Mouse (Mus musculus) MEL (cell line): Measurements from ENCODE around the gene Copz2. TPM values are rescaled to one million over a fixed set of nuclear protein-coding genes. Genes with fewer than 3 reads are reported as not detected.
A peak's percentile ranks its signal among the peaks of the same experiment; 100 is the strongest.

Experiments used
- DNase-seq: peaks from one replicate; pipeline ENCODE4 v3.0.0; 2011; ENCODE audit warnings: low read depth, low spot score
- H3K27ac ChIP-seq: 2 replicates; pipeline ENCODE4 v1.5.1; 2012; ENCODE audit warnings: low read depth, mild to moderate bottlenecking, control low read depth, low read length, moderate library complexity; ENCODE audit not compliant: control insufficient read depth
- H3K27me3 ChIP-seq, 2 experiments: fragments of 150-350 bp in 1 of 2; sonication (generic) in 1 of 2; 2 replicates each; pipeline ENCODE4 v1.6.1; 2012; ENCODE audit warnings: low read length in 2 of 2, mild to moderate bottlenecking in 2 of 2, improper control_type of control experiment in 1 of 2, moderate library complexity in 1 of 2; ENCODE audit not compliant: insufficient read depth in 2 of 2, control insufficient read depth in 1 of 2
- H3K36me3 ChIP-seq, 2 experiments: 2 replicates each; pipeline ENCODE4 v1.6.1; 2012 to 2014; ENCODE audit warnings: low read length in 2 of 2, improper control_type of control experiment in 1 of 2, inconsistent platforms in 1 of 2, mild to moderate bottlenecking in 1 of 2; ENCODE audit not compliant: insufficient read depth in 2 of 2, control insufficient read depth in 1 of 2
- H3K4me1 ChIP-seq, 2 experiments: fragments of 150-350 bp in 1 of 2; sonication (generic) in 1 of 2; 2 replicates each; pipeline ENCODE4 v1.6.1; 2012; ENCODE audit warnings: low read length in 2 of 2, improper control_type of control experiment in 1 of 2, mild to moderate bottlenecking in 1 of 2; ENCODE audit not compliant: insufficient read depth in 2 of 2, control insufficient read depth in 1 of 2
- H3K4me3 ChIP-seq, 2 experiments: fragments of 150-350 bp in 1 of 2; sonication (generic) in 1 of 2; 2 replicates each; pipeline ENCODE4 v1.5.1; 2012; ENCODE audit warnings: low read depth in 2 of 2, low read length in 2 of 2, mild to moderate bottlenecking in 2 of 2, moderate library complexity in 2 of 2, control low read depth in 1 of 2, improper control_type of control experiment in 1 of 2; ENCODE audit not compliant: control insufficient read depth in 1 of 2, insufficient read depth in 1 of 2
- H3K79me2 ChIP-seq: 2 replicates; pipeline ENCODE4 v1.6.1; 2012; ENCODE audit warnings: mild to moderate bottlenecking, low read length, moderate library complexity; ENCODE audit not compliant: control insufficient read depth, poor library complexity, insufficient read depth
- H3K9ac ChIP-seq: 2 replicates; pipeline ENCODE4 v1.6.1; 2012; ENCODE audit warnings: low read depth, mild to moderate bottlenecking, control low read depth, low read length, moderate library complexity; ENCODE audit not compliant: control insufficient read depth, poor library complexity, severe bottlenecking
- H3K9me3 ChIP-seq: fragments of 150-350 bp; sonication (generic); replicated peaks from 2 replicates; pipeline ENCODE4 v1.6.1; 2012; ENCODE audit warnings: mild to moderate bottlenecking, low read length, improper control_type of control experiment, moderate library complexity; ENCODE audit not compliant: insufficient read depth
- BHLHE40 ChIP-seq: IDR thresholded peaks from 2 replicates; pipeline ENCODE4 v1.6.1; 2012; ENCODE audit warnings: low read depth, mild to moderate bottlenecking, inconsistent platforms, low read length, improper control_type of control experiment, borderline replicate concordance
- CHD1 ChIP-seq: IDR thresholded peaks from 2 replicates; pipeline ENCODE4 v1.6.1; 2012; ENCODE audit warnings: low read depth, mild to moderate bottlenecking, inconsistent platforms, low read length, improper control_type of control experiment
- CHD2 ChIP-seq: IDR thresholded peaks from 2 replicates; pipeline ENCODE4 v1.6.1; 2011; ENCODE audit warnings: low read length, improper control_type of control experiment
- CTCF ChIP-seq, 3 experiments: IDR thresholded peaks in 2 of 3; conservative IDR thresholded peaks in 1 of 3; 2 replicates each; pipeline ENCODE4 v1.5.1; 2011 to 2012; ENCODE audit warnings: low read length in 3 of 3, low read depth in 2 of 3, mild to moderate bottlenecking in 2 of 3, improper control_type of control experiment in 1 of 3, inconsistent platforms in 1 of 3, mixed read lengths in 1 of 3, moderate library complexity in 1 of 3; ENCODE audit not compliant: control insufficient read depth in 1 of 3, insufficient read depth in 1 of 3, poor library complexity in 1 of 3, severe bottlenecking in 1 of 3
- E2F4 ChIP-seq: IDR thresholded peaks from 2 replicates; pipeline ENCODE4 v1.6.1; 2011; ENCODE audit warnings: low read depth, low read length, improper control_type of control experiment, borderline replicate concordance
- ELF1 ChIP-seq: IDR thresholded peaks from 2 replicates; pipeline ENCODE4 v1.6.1; 2014; ENCODE audit warnings: low read depth, mild to moderate bottlenecking, inconsistent platforms, low read length, improper control_type of control experiment, moderate library complexity
- EP300 ChIP-seq, 2 experiments: IDR thresholded peaks; 2 replicates each; pipeline ENCODE4 v1.6.1; 2011; ENCODE audit warnings: improper control_type of control experiment in 2 of 2, low read length in 2 of 2, low read depth in 1 of 2, mild to moderate bottlenecking in 1 of 2
- ETS1 ChIP-seq: IDR thresholded peaks from 2 replicates; pipeline ENCODE4 v1.6.1; 2012; ENCODE audit warnings: low read depth, mild to moderate bottlenecking, inconsistent platforms, low read length, improper control_type of control experiment, moderate library complexity
- GABPA ChIP-seq: IDR thresholded peaks from 2 replicates; pipeline ENCODE4 v1.6.1; 2012; ENCODE audit warnings: low read depth, mild to moderate bottlenecking, inconsistent platforms, low read length, improper control_type of control experiment, moderate library complexity
- GATA1 ChIP-seq: IDR thresholded peaks from 2 replicates; pipeline ENCODE4 v1.6.1; 2011; ENCODE audit warnings: low read depth, low read length, improper control_type of control experiment
- HCFC1 ChIP-seq: IDR thresholded peaks from 2 replicates; pipeline ENCODE4 v1.6.1; 2012; ENCODE audit warnings: low read depth, mild to moderate bottlenecking, inconsistent platforms, low read length, improper control_type of control experiment, moderate library complexity
- JUND ChIP-seq: IDR thresholded peaks from 2 replicates; pipeline ENCODE4 v1.6.1; 2011; ENCODE audit warnings: low read depth, mild to moderate bottlenecking, improper control_type of control experiment, low read length
- KAT2A ChIP-seq: conservative IDR thresholded peaks from 2 replicates; pipeline ENCODE4 v1.6.1; 2012; ENCODE audit warnings: low read depth, low read length, improper control_type of control experiment, inconsistent platforms
- MAX ChIP-seq: IDR thresholded peaks from 2 replicates; pipeline ENCODE4 v1.6.1; 2011; ENCODE audit warnings: low read length, improper control_type of control experiment
- MAZ ChIP-seq: IDR thresholded peaks from 2 replicates; pipeline ENCODE4 v1.6.1; 2012; ENCODE audit warnings: low read depth, mild to moderate bottlenecking, inconsistent platforms, low read length, improper control_type of control experiment
- MEF2A ChIP-seq: IDR thresholded peaks from 2 replicates; pipeline ENCODE4 v1.6.1; 2014; ENCODE audit warnings: low read depth, mild to moderate bottlenecking, inconsistent platforms, low read length, improper control_type of control experiment; ENCODE audit not compliant: poor library complexity, insufficient replicate concordance, severe bottlenecking; ENCODE audit errors: extremely low read depth
- MXI1 ChIP-seq: IDR thresholded peaks from 2 replicates; pipeline ENCODE4 v1.6.1; 2011; ENCODE audit warnings: mild to moderate bottlenecking, low read depth, low read length, improper control_type of control experiment
- NELFE ChIP-seq: IDR thresholded peaks from 2 replicates; pipeline ENCODE4 v1.6.1; 2011; ENCODE audit warnings: low read depth, low read length, improper control_type of control experiment
- NRF1 ChIP-seq: IDR thresholded peaks from 2 replicates; pipeline ENCODE4 v1.6.1; 2014; ENCODE audit warnings: low read depth, mild to moderate bottlenecking, inconsistent platforms, low read length, improper control_type of control experiment, moderate library complexity; ENCODE audit not compliant: poor library complexity, insufficient read depth, severe bottlenecking
- POLR2A ChIP-seq, 2 experiments: IDR thresholded peaks; 2 replicates each; pipeline ENCODE4 v1.6.1; 2011 to 2012; ENCODE audit warnings: low read length in 2 of 2, mild to moderate bottlenecking in 2 of 2, control low read depth in 1 of 2, improper control_type of control experiment in 1 of 2, low read depth in 1 of 2, moderate library complexity in 1 of 2; ENCODE audit not compliant: control insufficient read depth in 1 of 2, insufficient read depth in 1 of 2, poor library complexity in 1 of 2
- POLR2AphosphoS5 ChIP-seq: IDR thresholded peaks from 2 replicates; pipeline ENCODE4 v1.6.1; 2012; ENCODE audit warnings: low read depth, borderline replicate concordance, mild to moderate bottlenecking, inconsistent platforms, low read length, moderate library complexity, mixed read lengths
- RCOR1 ChIP-seq: IDR thresholded peaks from 2 replicates; pipeline ENCODE4 v1.6.1; 2012; ENCODE audit warnings: low read depth, mild to moderate bottlenecking, inconsistent platforms, low read length, improper control_type of control experiment
- SIN3A ChIP-seq: IDR thresholded peaks from 2 replicates; pipeline ENCODE4 v1.6.1; 2012; ENCODE audit warnings: low read length, improper control_type of control experiment, inconsistent platforms
- SMC3 ChIP-seq: IDR thresholded peaks from 2 replicates; pipeline ENCODE4 v1.6.1; 2011; ENCODE audit warnings: low read depth, low read length, improper control_type of control experiment
- TBP ChIP-seq: IDR thresholded peaks from 2 replicates; pipeline ENCODE4 v1.8.0; 2011; ENCODE audit warnings: low read depth, low read length, improper control_type of control experiment
- TCF12 ChIP-seq: IDR thresholded peaks from 2 replicates; pipeline ENCODE4 v1.6.1; 2014; ENCODE audit warnings: low read depth, mild to moderate bottlenecking, inconsistent platforms, low read length, improper control_type of control experiment, moderate library complexity
- USF2 ChIP-seq, 2 experiments: IDR thresholded peaks; 2 replicates each; pipeline ENCODE4 v1.6.1; 2011 to 2012; ENCODE audit warnings: improper control_type of control experiment in 2 of 2, low read length in 2 of 2, borderline replicate concordance in 1 of 2, inconsistent platforms in 1 of 2, low read depth in 1 of 2, mild to moderate bottlenecking in 1 of 2; ENCODE audit not compliant: insufficient read depth in 1 of 2
- ZC3H11A ChIP-seq: IDR thresholded peaks from 2 replicates; pipeline ENCODE4 v1.6.1; 2012; ENCODE audit warnings: low read depth, mild to moderate bottlenecking, inconsistent platforms, low read length, improper control_type of control experiment
- ZKSCAN1 ChIP-seq: IDR thresholded peaks from 2 replicates; pipeline ENCODE4 v1.6.1; 2012; ENCODE audit warnings: low read depth, mild to moderate bottlenecking, inconsistent platforms, low read length, improper control_type of control experiment, moderate library complexity
- ZMIZ1 ChIP-seq: IDR thresholded peaks from 2 replicates; pipeline ENCODE4 v1.6.1; 2012; ENCODE audit warnings: low read depth, mild to moderate bottlenecking, inconsistent platforms, low read length, improper control_type of control experiment, moderate library complexity
- polyA plus RNA-seq, 2 experiments: library from polyadenylated mRNA; stranded (reverse) in 1 of 2; unstranded in 1 of 2; fragments of >175 nt in 1 of 2; fragments of >200 nt in 1 of 2; gene quantifications; 2 replicates each; pipeline versions ENCODE4 v1.2.1 to v1.2.4; 2012; ENCODE audit warnings: low replicate concordance in 2 of 2, low read depth in 1 of 2; ENCODE audit not compliant: insufficient read length in 2 of 2, insufficient read depth in 1 of 2, missing spikeins in 1 of 2
- total RNA-seq: library from RNA; depleted of rRNA; stranded (reverse); fragments of 300-350 nt; gene quantifications from 2 replicates; pipeline ENCODE4 v1.2.3, GENCODE M21; 2012

Gene Copz2
- total and polyA plus RNA-seq, 3 experiments: 2.1 to 6.3 TPM; not detected in 1

DNA sequence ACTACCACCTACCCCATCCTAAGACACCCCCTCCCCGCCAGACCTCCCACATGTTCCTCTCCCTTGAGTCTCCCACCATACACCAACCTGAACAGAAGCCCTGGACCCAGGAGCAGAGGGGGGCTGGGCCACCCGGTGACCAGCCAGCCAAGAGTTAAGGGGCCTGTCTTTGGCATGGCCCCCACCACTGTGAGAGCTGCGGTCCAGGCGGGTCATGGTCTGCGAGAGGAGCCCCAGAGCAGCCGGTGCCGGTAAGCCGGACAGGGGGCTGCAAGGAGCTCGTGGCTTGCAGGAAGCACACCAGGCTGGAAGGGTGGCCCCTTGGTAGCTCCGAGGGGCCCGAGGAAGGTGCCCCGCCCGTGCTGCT is 26.2 kb upstream of the Copz2 start:
- Histone ChIP-seq H3K4me1 (peaks cover 25 to 55% of the 10 kb centered on the region in 2 experiments), H3K9me3 (no peaks in the 10 kb centered on the region)
- DNase-seq: no peak

GRCm38 (mm10) chr11:96823880-96824782 is 25.5 kb upstream of the Copz2 start:
- H3K27ac ChIP-seq: no peak overlapping the region; the same call in 1 of the 2 replicates
- H3K4me1 ChIP-seq: peaks cover 25 to 55% of the 10 kb centered on the region in 2 experiments

More for the DNA sequence above, 26.2 kb upstream of the Copz2 start:
- H3K9ac ChIP-seq: peak overlapping the region; percentile 52
- H3K79me2 ChIP-seq: peaks cover 59% of the 10 kb centered on the region
- peak overlapping the region; percentile 7 to 57; a peak in 2 of 4 replicates for H3K4me3 ChIP-seq
- peaks cover 47 to 55% of the 10 kb centered on the region in 2 experiments for H3K36me3 ChIP-seq
- no peaks in the 10 kb centered on the region for H3K27me3 ChIP-seq
- TF ChIP-seq MEF2A: no peak
- TF ChIP-seq TCF12: no peak
- no peak for TF ChIP-seq SIN3A
- TF ChIP-seq ZKSCAN1: no peak
- TF ChIP-seq CHD2: no peak
- no peak for TF ChIP-seq ZMIZ1
- no peak for TF ChIP-seq USF2 (IDR thresholded peaks at IDR 0.05; ENCODE audit: borderline replicate concordance in 1 of 2, insufficient read depth in 1 of 2, low read depth in 1 of 2, low read length in 2 of 2)
- TF ChIP-seq CTCF (IDR thresholded peaks at IDR 0.05 in 2 of 3, conservative IDR thresholded peaks at IDR 0.05 in 1 of 3; ENCODE audit: control insufficient read depth in 1 of 3, insufficient read depth in 1 of 3, low read depth in 2 of 3, low read length in 3 of 3, poor library complexity in 1 of 3, severe bottlenecking in 1 of 3): no peak
- TF ChIP-seq MAZ: no peak
- no peak for TF ChIP-seq KAT2A
- TF ChIP-seq NRF1: no peak
- TF ChIP-seq POLR2AphosphoS5: no peak
- TF ChIP-seq EP300 (IDR thresholded peaks at IDR 0.05; ENCODE audit: low read depth in 1 of 2, low read length in 2 of 2): no peak
- no peak; a peak in 1 of 4 replicates for TF ChIP-seq POLR2A (IDR thresholded peaks at IDR 0.05; ENCODE audit: control insufficient read depth in 1 of 2, insufficient read depth in 1 of 2, low read depth in 1 of 2, low read length in 2 of 2, poor library complexity in 1 of 2)
- H3K27ac ChIP-seq: peak overlapping the region; percentile 71; the same call in 1 of the 2 replicates

More at GRCm38 (mm10) chr11:96823880-96824782, 25.5 kb upstream of the Copz2 start:
- Histone ChIP-seq H3K9ac (peak overlapping the region; percentile 52; the same call in 1 of the 2 replicates), H3K79me2 (peaks cover 65% of the 10 kb centered on the region), H3K9me3 (no peaks in the 10 kb centered on the region), H3K27me3 (no peaks in the 10 kb centered on the region), H3K4me3 (peak overlapping the region; percentile 12 to 57; a peak in 2 of 4 replicates), H3K36me3 (peaks cover 43 to 58% of the 10 kb centered on the region in 2 experiments)
- DNase-seq: peak; percentile 95
- TF ChIP-seq RCOR1 (0 out of 2 replicates have a peak, but pooled peaks have one; percentile 31), JUND (no peak), MXI1 (peak; percentile 33), SMC3 (no peak), ETS1 (peak; percentile 50; the same call in 1 of the 2 replicates), NELFE (no peak), E2F4 (no peak), SIN3A (peak; percentile 82), BHLHE40 (no peak), GABPA (no peak; the same call in 1 of the 2 replicates), GATA1 (no peak), ZMIZ1 (no peak), EP300 (IDR thresholded peaks at IDR 0.05; ENCODE audit: low read depth in 1 of 2, low read length in 2 of 2) (no peak), HCFC1 (0 out of 2 replicates have a peak, but pooled peaks have one; percentile 18), MAX (no peak), TCF12 (no peak), ELF1 (peak; percentile 85), ZC3H11A (no peak), MAZ (0 out of 2 replicates have a peak, but pooled peaks have one; percentile 58), CHD1 (no peak), NRF1 (no peak), TBP (peak; percentile 56; the same call in 1 of the 2 replicates), KAT2A (no peak)
